Mouse (Mus musculus): ENCODE results near the gene Ppcdc. TPM values are rescaled to one million over a fixed set of nuclear protein-coding genes. Genes with fewer than 3 reads are reported as not detected.
"Not testable (repeated sequence)": the region's sequence is repeated elsewhere in the genome, so short reads cannot be mapped to it uniquely, and the experiment has no call there.

Ppcdc gene
- polyA plus RNA-seq, 1 experiment: 37.5 TPM

DNA sequence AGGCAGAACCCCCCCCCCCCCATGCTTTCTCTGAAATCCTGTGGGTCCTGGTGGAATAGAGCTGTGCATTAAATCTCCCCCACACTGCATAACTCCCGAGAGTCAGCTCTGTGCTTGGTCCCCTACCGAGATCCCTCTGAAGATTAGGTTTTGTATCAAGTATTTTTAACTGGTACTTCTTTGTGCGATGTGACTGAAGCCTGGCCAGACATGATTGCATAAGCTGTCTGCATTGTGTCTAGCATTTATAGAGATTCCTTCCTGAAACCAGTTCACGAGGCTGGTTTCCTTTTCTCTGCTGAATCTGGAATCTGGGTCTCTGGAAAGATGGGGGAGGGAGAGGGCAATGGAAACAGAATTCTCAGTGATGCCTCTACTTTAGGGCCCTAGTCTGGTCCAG is 11.5 kb downstream of the Ppcdc start:
- no peaks in the 10 kb centered on the region for H3K36me3 ChIP-seq (ENCODE audit: control insufficient read depth, insufficient read depth, low read length)
- TF ChIP-seq CTCF (IDR thresholded peaks at IDR 0.05; ENCODE audit: control insufficient read depth, insufficient read depth, insufficient replicate concordance, low read depth, low read length): no peak
- H3K27me3 ChIP-seq (ENCODE audit: control insufficient read depth, insufficient read depth, low read length): no peaks in the 10 kb centered on the region
- H3K4me1 ChIP-seq (ENCODE audit: control insufficient read depth, insufficient read depth, low read length): peaks cover 6% of the 10 kb centered on the region; the same call in 1 of the 2 replicates
- no peak overlapping the region for H3K27ac ChIP-seq (ENCODE audit: control insufficient read depth, insufficient read depth, low read depth, low read length)
- H3K4me3 ChIP-seq (ENCODE audit: control insufficient read depth, low read depth, low read length): peak overlapping the region; percentile 47; the same call in 1 of the 2 replicates

DNA sequence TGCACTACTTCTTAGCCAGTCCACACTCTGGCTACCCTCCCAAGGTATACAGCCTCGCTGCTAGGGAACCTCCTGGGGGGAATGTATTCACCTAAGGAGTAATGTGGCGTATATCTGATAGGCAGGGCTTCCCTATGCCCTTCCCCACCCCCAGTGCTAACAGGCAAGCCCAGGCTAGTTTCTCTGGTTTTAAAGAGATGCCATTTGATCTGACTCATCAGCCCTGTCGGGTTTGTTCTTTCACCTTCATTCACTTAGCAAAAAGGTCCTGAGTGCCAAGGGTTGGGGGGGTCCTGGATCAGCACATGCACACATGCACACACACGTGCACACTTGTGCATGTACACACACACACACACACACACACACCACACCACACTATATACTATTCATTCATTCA is 12.0 kb downstream of the Ppcdc start:
- no peaks in the 10 kb centered on the region for H3K36me3 ChIP-seq (ENCODE audit: control insufficient read depth, insufficient read depth, low read length)
- no peak overlapping the region for H3K4me3 ChIP-seq (ENCODE audit: control insufficient read depth, low read depth, low read length)
- H3K27ac ChIP-seq (ENCODE audit: control insufficient read depth, insufficient read depth, low read depth, low read length): no peak overlapping the region
- TF ChIP-seq POLR2A (IDR thresholded peaks at IDR 0.05; ENCODE audit: control insufficient read depth, low read depth, low read length): no peak
- TF ChIP-seq CTCF (IDR thresholded peaks at IDR 0.05; ENCODE audit: control insufficient read depth, insufficient read depth, insufficient replicate concordance, low read depth, low read length): no peak
- H3K4me1 ChIP-seq (ENCODE audit: control insufficient read depth, insufficient read depth, low read length): peaks cover 4% of the 10 kb centered on the region; the same call in 1 of the 2 replicates
- H3K27me3 ChIP-seq (ENCODE audit: control insufficient read depth, insufficient read depth, low read length): no peaks in the 10 kb centered on the region

DNA sequence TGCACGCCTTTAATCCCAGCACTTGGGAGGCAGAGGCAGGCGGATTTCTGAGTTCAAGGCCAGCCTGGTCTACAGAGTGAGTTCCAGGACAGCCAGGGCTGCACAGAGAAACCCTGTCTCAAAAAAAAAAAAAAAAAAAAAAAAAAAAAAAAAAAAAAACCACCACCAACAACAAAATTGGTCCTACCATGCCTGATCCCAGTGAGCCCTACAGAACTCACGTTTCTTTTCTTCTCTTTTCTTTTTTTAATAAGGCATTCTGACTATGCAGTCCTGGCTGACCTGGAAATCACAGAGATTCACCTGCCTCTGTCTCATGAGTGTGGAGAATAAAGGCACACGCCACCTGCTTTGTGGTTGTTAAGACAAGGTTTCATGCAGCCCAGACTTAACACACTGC is 12.8 kb downstream of the Ppcdc start:
- H3K27me3 ChIP-seq (ENCODE audit: control insufficient read depth, insufficient read depth, low read length); H3K27ac ChIP-seq (ENCODE audit: control insufficient read depth, insufficient read depth, low read depth, low read length); H3K4me1 ChIP-seq (ENCODE audit: control insufficient read depth, insufficient read depth, low read length); H3K36me3 ChIP-seq (ENCODE audit: control insufficient read depth, insufficient read depth, low read length); H3K4me3 ChIP-seq (ENCODE audit: control insufficient read depth, low read depth, low read length): not testable (repeated sequence)

DNA sequence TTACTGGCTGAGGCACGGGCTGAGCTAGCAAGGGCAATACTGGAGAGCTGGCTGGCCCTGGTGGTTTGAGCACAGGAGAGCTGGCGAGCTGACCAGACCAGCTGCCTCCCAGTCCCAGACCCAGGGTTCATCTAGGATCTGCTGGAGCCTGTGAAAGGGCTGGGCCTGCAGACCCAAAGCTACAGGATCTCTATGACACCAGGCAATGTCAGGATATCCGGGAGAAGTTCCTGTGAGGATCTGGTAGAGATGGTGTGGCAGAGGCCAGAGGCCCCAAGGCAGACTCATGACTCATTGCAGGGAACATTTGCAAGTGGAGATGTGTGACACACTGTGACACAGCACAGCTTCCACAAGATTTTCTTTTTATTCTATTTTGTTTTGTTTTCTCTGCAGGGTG is 14.8 kb downstream of the Ppcdc start:
- no peak overlapping the region for H3K4me3 ChIP-seq (ENCODE audit: control insufficient read depth, low read depth, low read length)
- no peaks in the 10 kb centered on the region for H3K36me3 ChIP-seq (ENCODE audit: control insufficient read depth, insufficient read depth, low read length)
- TF ChIP-seq POLR2A (IDR thresholded peaks at IDR 0.05; ENCODE audit: control insufficient read depth, low read depth, low read length): no peak
- TF ChIP-seq CTCF (IDR thresholded peaks at IDR 0.05; ENCODE audit: control insufficient read depth, insufficient read depth, insufficient replicate concordance, low read depth, low read length): no peak
- H3K4me1 ChIP-seq (ENCODE audit: control insufficient read depth, insufficient read depth, low read length): peaks cover 2% of the 10 kb centered on the region
- H3K27ac ChIP-seq (ENCODE audit: control insufficient read depth, insufficient read depth, low read depth, low read length): no peak overlapping the region
- H3K27me3 ChIP-seq (ENCODE audit: control insufficient read depth, insufficient read depth, low read length): no peaks in the 10 kb centered on the region

DNA sequence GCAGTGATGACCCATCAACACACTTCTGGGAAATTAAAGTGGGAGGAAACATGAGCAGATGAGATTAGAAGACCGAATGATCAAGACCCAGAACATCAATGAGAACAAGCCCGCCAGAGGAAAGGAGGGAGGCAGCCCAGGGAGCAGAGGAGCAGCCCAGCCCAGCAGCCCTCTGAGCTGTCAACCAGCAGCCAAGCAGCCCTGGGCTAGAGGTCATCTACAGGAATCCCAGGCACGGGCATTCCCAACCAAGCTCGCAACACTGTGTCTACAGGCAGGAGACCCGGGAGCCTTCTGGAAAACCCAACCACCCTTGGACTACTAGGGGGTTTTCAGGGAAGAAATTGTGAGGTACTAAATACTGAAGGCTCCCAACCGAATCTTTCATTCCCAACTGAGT is 15.9 kb downstream of the Ppcdc start:
- TF ChIP-seq POLR2A (IDR thresholded peaks at IDR 0.05; ENCODE audit: control insufficient read depth, low read depth, low read length): no peak
- TF ChIP-seq CTCF (IDR thresholded peaks at IDR 0.05; ENCODE audit: control insufficient read depth, insufficient read depth, insufficient replicate concordance, low read depth, low read length): no peak
- H3K36me3 ChIP-seq (ENCODE audit: control insufficient read depth, insufficient read depth, low read length): no peaks in the 10 kb centered on the region
- no peak overlapping the region for H3K27ac ChIP-seq (ENCODE audit: control insufficient read depth, insufficient read depth, low read depth, low read length)
- H3K4me3 ChIP-seq (ENCODE audit: control insufficient read depth, low read depth, low read length): no peak overlapping the region
- H3K27me3 ChIP-seq (ENCODE audit: control insufficient read depth, insufficient read depth, low read length): no peaks in the 10 kb centered on the region
- H3K4me1 ChIP-seq (ENCODE audit: control insufficient read depth, insufficient read depth, low read length): peaks cover 10% of the 10 kb centered on the region

DNA sequence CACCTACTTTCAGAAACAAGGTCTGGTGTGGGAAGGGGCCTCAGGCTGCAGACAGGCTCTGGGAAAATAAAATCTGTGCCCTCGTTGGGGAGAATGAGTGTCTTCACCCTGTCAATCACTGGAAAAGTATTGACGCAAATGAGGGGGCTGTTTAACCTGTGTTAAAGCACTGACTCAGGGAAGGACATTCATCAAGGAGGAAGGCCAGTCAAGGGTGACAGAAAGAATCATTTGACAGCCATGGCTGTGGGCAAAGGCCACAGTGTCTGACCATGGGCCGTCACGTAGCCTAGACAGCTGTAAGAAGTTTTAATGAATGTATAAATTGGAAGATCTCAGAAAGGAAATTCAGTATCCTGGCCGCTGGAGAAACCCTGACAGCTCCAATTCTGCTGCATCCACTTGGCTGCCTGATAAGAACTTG is 18.2 kb downstream of the Ppcdc start:
- Histone ChIP-seq H3K4me1 (ENCODE audit: control insufficient read depth, insufficient read depth, low read length) (peaks cover 10% of the 10 kb centered on the region), H3K27ac (ENCODE audit: control insufficient read depth, insufficient read depth, low read depth, low read length) (peak overlapping the region; percentile 66), H3K27me3 (ENCODE audit: control insufficient read depth, insufficient read depth, low read length) (no peaks in the 10 kb centered on the region), H3K4me3 (ENCODE audit: control insufficient read depth, low read depth, low read length) (no peak overlapping the region), H3K36me3 (ENCODE audit: control insufficient read depth, insufficient read depth, low read length) (no peaks in the 10 kb centered on the region)
- TF ChIP-seq CTCF (IDR thresholded peaks at IDR 0.05; ENCODE audit: control insufficient read depth, insufficient read depth, insufficient replicate concordance, low read depth, low read length) (no peak), POLR2A (IDR thresholded peaks at IDR 0.05; ENCODE audit: control insufficient read depth, low read depth, low read length) (no peak)

DNA sequence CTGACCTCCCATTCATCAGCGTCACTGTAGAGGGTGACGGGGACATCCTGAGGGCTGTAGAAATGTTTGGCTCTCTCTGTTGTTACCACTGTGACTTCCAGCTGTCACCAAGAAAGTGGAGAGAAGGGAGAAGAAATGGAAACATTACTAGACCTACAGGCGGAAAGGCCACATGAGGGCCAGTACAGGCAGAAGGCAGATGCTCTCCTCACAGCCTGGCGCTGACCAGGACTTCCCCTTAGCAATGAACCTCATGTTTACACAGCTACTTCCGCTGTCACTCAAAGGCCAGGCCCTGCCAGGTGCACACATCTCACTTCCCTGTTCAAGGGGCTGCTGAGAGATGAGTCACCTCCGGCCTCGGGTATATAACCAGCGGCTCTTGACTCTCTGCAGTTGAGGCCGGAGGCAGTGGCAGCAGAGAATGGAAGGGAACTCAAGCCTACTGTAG is 18.8 kb downstream of the Ppcdc start:
- no peaks in the 10 kb centered on the region for H3K36me3 ChIP-seq (ENCODE audit: control insufficient read depth, insufficient read depth, low read length)
- H3K4me3 ChIP-seq (ENCODE audit: control insufficient read depth, low read depth, low read length): no peak overlapping the region
- no peaks in the 10 kb centered on the region for H3K27me3 ChIP-seq (ENCODE audit: control insufficient read depth, insufficient read depth, low read length)
- TF ChIP-seq POLR2A (IDR thresholded peaks at IDR 0.05; ENCODE audit: control insufficient read depth, low read depth, low read length): no peak
- TF ChIP-seq CTCF (IDR thresholded peaks at IDR 0.05; ENCODE audit: control insufficient read depth, insufficient read depth, insufficient replicate concordance, low read depth, low read length): no peak
- H3K27ac ChIP-seq (ENCODE audit: control insufficient read depth, insufficient read depth, low read depth, low read length): peak overlapping the region; percentile 86
- H3K4me1 ChIP-seq (ENCODE audit: control insufficient read depth, insufficient read depth, low read length): peaks cover 10% of the 10 kb centered on the region

Measured in testis, adult 2 months (tissue).